Mouse (Mus musculus): ENCODE results near the gene Msh5.
"Not testable (repeated sequence)": the region's sequence is repeated elsewhere in the genome, so short reads cannot be mapped to it uniquely, and the experiment has no call there.

Msh5 gene

GRCm38 (mm10) chr17:35000717-35001451 is 45.7 kb downstream of the Msh5 start, which contains the start of gene Vars:
Gene Vars, plus strand, starts transcription at chr17:35000987.
- peak; percentile 75 for DNase-seq

- not testable (repeated sequence) for DNase-seq
These were observed 46.5 kb downstream of the Msh5 start for GRCm38 (mm10) chr17:34999871-35000716.

- no peak for DNase-seq
These were observed 47.8 kb downstream of the Msh5 start for GRCm38 (mm10) chr17:34998526-34999430.

GRCm38 (mm10) chr17:34997142-34997483 is 49.4 kb downstream of the Msh5 start:
- no peak for DNase-seq

GRCm38 (mm10) chr17:34996411-34997141 is 50.0 kb downstream of the Msh5 start:
- no peak for DNase-seq

- DNase-seq: not testable (repeated sequence)
These were observed 50.6 kb downstream of the Msh5 start for GRCm38 (mm10) chr17:34995927-34996326.

- DNase-seq: not testable (repeated sequence)
These were observed 51.4 kb downstream of the Msh5 start for GRCm38 (mm10) chr17:34995192-34995591.

- no peak for DNase-seq
These were observed 51.8 kb downstream of the Msh5 start for GRCm38 (mm10) chr17:34994751-34995150.

- no peak for DNase-seq
These were observed 62.3 kb downstream of the Msh5 start for GRCm38 (mm10) chr17:34984218-34984617.

GRCm38 (mm10) chr17:34982328-34982727 is 64.2 kb downstream of the Msh5 start:
- no peak for DNase-seq

GRCm38 (mm10) chr17:34981690-34982180 is 64.8 kb downstream of the Msh5 start, which contains the start of gene Lsm2:
Gene Lsm2, plus strand, starts transcription at chr17:34981862.
- peak; percentile 83 for DNase-seq

GRCm38 (mm10) chr17:34980655-34981054 is 65.9 kb downstream of the Msh5 start:
- no peak for DNase-seq

- DNase-seq: no peak
These were observed 66.9 kb downstream of the Msh5 start for GRCm38 (mm10) chr17:34979631-34980030.
